Mouse (Mus musculus): ENCODE measurements around the gene Pak2. TPM values are rescaled to one million over a fixed set of nuclear protein-coding genes. Genes with fewer than 3 reads are reported as not detected.
"Not testable (repeated sequence)": the region's sequence is repeated elsewhere in the genome, so short reads cannot be mapped to it uniquely, and the experiment has no call there.

Gene Pak2
- total RNA-seq, 2 experiments from 2014 or later, result 78.5 to 81.9 TPM

GRCm38 (mm10) chr16:32097757-32098156 lies 18.6 kb upstream of the Pak2 start:
- not testable (repeated sequence) for ATAC-seq (ENCODE audit: poor library complexity, severe bottlenecking)

- no peak for ATAC-seq (ENCODE audit: poor library complexity, severe bottlenecking)
These were observed 12.3 kb upstream of the Pak2 start for GRCm38 (mm10) chr16:32091466-32091865.

- peak; percentile 73 for ATAC-seq (ENCODE audit: poor library complexity, severe bottlenecking)
These were observed 8.7 kb upstream of the Pak2 start for GRCm38 (mm10) chr16:32087629-32088443.

- ATAC-seq (ENCODE audit: poor library complexity, severe bottlenecking), result no peak; the same call in 1 of the 2 replicates
These were observed 643 bp downstream of the Pak2 start for GRCm38 (mm10) chr16:32078408-32078990.

GRCm38 (mm10) chr16:32077648-32078407 lies 1.3 kb downstream of the Pak2 start:
- ATAC-seq (ENCODE audit: poor library complexity, severe bottlenecking), result no peak

- no peak for ATAC-seq (ENCODE audit: poor library complexity, severe bottlenecking)
These were observed 2.7 kb downstream of the Pak2 start for GRCm38 (mm10) chr16:32076406-32076805.

- ATAC-seq (ENCODE audit: poor library complexity, severe bottlenecking), result no peak
These were observed 3.4 kb downstream of the Pak2 start for GRCm38 (mm10) chr16:32075762-32076161.

GRCm38 (mm10) chr16:32070070-32070469 lies 9.1 kb downstream of the Pak2 start:
- ATAC-seq (ENCODE audit: poor library complexity, severe bottlenecking), result not testable (repeated sequence)

- ATAC-seq (ENCODE audit: poor library complexity, severe bottlenecking), result no peak
These were observed 10.5 kb downstream of the Pak2 start for GRCm38 (mm10) chr16:32068389-32069300.

GRCm38 (mm10) chr16:32066899-32067298 lies 12.2 kb downstream of the Pak2 start:
- ATAC-seq (ENCODE audit: poor library complexity, severe bottlenecking), result no peak

- ATAC-seq (ENCODE audit: poor library complexity, severe bottlenecking), result 0 out of 2 replicates have a peak, but pooled peaks have one; percentile 48
These were observed 15.2 kb downstream of the Pak2 start for GRCm38 (mm10) chr16:32063900-32064299.

- no peak for ATAC-seq (ENCODE audit: poor library complexity, severe bottlenecking)
These were observed 16.9 kb downstream of the Pak2 start for GRCm38 (mm10) chr16:32062226-32062625.

- ATAC-seq (ENCODE audit: poor library complexity, severe bottlenecking), result peak; percentile 62
These were observed 19.2 kb downstream of the Pak2 start for GRCm38 (mm10) chr16:32059840-32060523.

GRCm38 (mm10) chr16:32058817-32059216 lies 20.3 kb downstream of the Pak2 start:
- no peak for ATAC-seq (ENCODE audit: poor library complexity, severe bottlenecking)

- no peak for ATAC-seq (ENCODE audit: poor library complexity, severe bottlenecking)
These were observed 36.8 kb downstream of the Pak2 start for GRCm38 (mm10) chr16:32042367-32042766.

- no peak for ATAC-seq (ENCODE audit: poor library complexity, severe bottlenecking)
These were observed 59.5 kb downstream of the Pak2 start for GRCm38 (mm10) chr16:32019678-32020077.

GRCm38 (mm10) chr16:32010330-32010729 lies 68.8 kb downstream of the Pak2 start:
- ATAC-seq (ENCODE audit: poor library complexity, severe bottlenecking), result no peak

- no peak for ATAC-seq (ENCODE audit: poor library complexity, severe bottlenecking)
These were observed 69.2 kb downstream of the Pak2 start for GRCm38 (mm10) chr16:32009913-32010312.

- ATAC-seq (ENCODE audit: poor library complexity, severe bottlenecking), result no peak
These were observed 70.4 kb downstream of the Pak2 start for GRCm38 (mm10) chr16:32008529-32009293.
